Mouse (Mus musculus): ENCODE data around the gene Pcdh9.

DNA sequence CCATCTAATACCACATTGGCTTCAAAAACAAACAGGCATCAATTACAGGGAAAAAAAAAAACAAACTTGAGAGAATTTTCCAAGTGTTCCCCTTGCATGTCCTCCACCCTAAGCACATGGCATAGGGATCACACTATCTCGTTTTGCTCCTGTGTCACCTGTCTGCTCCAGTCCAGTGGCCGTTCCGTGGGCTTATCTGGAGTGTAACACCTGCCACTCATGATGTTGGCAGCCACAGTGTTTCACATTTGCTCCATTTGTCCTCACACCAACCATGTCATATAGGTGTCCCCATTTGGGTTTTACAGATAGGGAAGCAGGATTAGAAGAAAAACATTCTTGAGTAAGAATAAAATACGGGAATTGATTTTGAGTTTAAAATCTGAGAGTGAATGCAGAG is 514.3 kb downstream of the Pcdh9 start:
- TF ChIP-seq CTCF (IDR thresholded peaks at IDR 0.05; ENCODE audit: borderline replicate concordance, extremely low read depth, insufficient read depth, insufficient read length), result no peak
- no peak for TF ChIP-seq POLR2A (IDR thresholded peaks at IDR 0.05; ENCODE audit: borderline replicate concordance, extremely low read depth, insufficient read depth, insufficient read length, poor library complexity, severe bottlenecking)

Measured in brain, embryonic 14.5 days (tissue).